Comparison of ENCODE assay signal across 8 mouse cellular contexts in genomic region chr14:37165266-37165926, GRCm38 (mm10). TPM values are rescaled to one million over a fixed set of nuclear protein-coding genes. Genes with fewer than 3 reads are reported as not detected.
DNase-seq lines count a peak whose midpoint lies in the region; ATAC-seq lines count a peak whose summit lies in the region.

No protein-coding gene starts in this region.

- H3K9ac ChIP-seq in midbrain, embryonic 12.5 days (replicated peaks) = no peak overlapping the region
- no peak overlapping the region for H3K9ac ChIP-seq in midbrain, embryonic 11.5 days (ENCODE audit: low read length)
- no peak overlapping the region for H3K9ac ChIP-seq in forebrain, embryonic 16.5 days (replicated peaks; ENCODE audit: low read depth, low read length)
- no peak overlapping the region for H3K9ac ChIP-seq in liver, embryonic 13.5 days

- DNase-seq in cerebellum, adult 9-10 months = peak; percentile 9
- DNase-seq in midbrain, embryonic 11.5 days (ENCODE audit: low spot score, missing footprints) = no peak
- DNase-seq in T-cell, adult 2 months (ENCODE audit: low spot score) = peak; percentile 3
- peak; percentile 21 for DNase-seq in liver, embryonic 13.5 days
- DNase-seq in frontal cortex, postnatal 25 days (ENCODE audit: low spot score in 2 of 2) = no peak

- no peaks in the 10 kb centered on the region for H3K4me1 ChIP-seq in midbrain, embryonic 12.5 days
- H3K4me1 ChIP-seq in midbrain, embryonic 11.5 days (ENCODE audit: control insufficient read depth, insufficient read depth, low read length) = no peaks in the 10 kb centered on the region
- H3K4me1 ChIP-seq in forebrain, embryonic 16.5 days (replicated peaks; ENCODE audit: control insufficient read depth, insufficient read depth, low read length) = no peaks in the 10 kb centered on the region
- peaks cover 36% of the 10 kb centered on the region for H3K4me1 ChIP-seq in liver, embryonic 13.5 days (replicated peaks)

- H3K9me3 ChIP-seq in midbrain, embryonic 12.5 days = no peaks in the 10 kb centered on the region
- no peaks in the 10 kb centered on the region for H3K9me3 ChIP-seq in midbrain, embryonic 11.5 days (ENCODE audit: control insufficient read depth, low read length)
- H3K9me3 ChIP-seq in forebrain, embryonic 16.5 days (ENCODE audit: control insufficient read depth, low read length) = no peaks in the 10 kb centered on the region
- H3K9me3 ChIP-seq in liver, embryonic 13.5 days (replicated peaks) = no peaks in the 10 kb centered on the region

- no peak for ATAC-seq in cerebellum, adult (ENCODE audit: insufficient number of reproducible peaks, low FRiP score, low TSS enrichment)
- 0 out of 2 replicates have a peak, but pooled peaks have one; percentile 38 for ATAC-seq in midbrain, embryonic 12.5 days (ENCODE audit: low FRiP score, low read depth)
- ATAC-seq in midbrain, embryonic 11.5 days (ENCODE audit: low FRiP score) = no peak
- peak; percentile 67; the same call in 1 of the 2 replicates for ATAC-seq in forebrain, embryonic 16.5 days
- peak; percentile 18; the same call in 1 of the 2 replicates for ATAC-seq in liver, embryonic 13.5 days (ENCODE audit: low read depth)

- H3K27ac ChIP-seq in midbrain, embryonic 12.5 days (replicated peaks) = no peak overlapping the region
- no peak overlapping the region for H3K27ac ChIP-seq in midbrain, embryonic 11.5 days (ENCODE audit: low read depth, low read length)
- no peak overlapping the region for H3K27ac ChIP-seq in forebrain, embryonic 16.5 days (ENCODE audit: low read length)
- peak overlapping the region; percentile 93 for H3K27ac ChIP-seq in liver, embryonic 13.5 days

- no peak overlapping the region for H3K4me3 ChIP-seq in midbrain, embryonic 12.5 days
- no peak overlapping the region for H3K4me3 ChIP-seq in midbrain, embryonic 11.5 days (ENCODE audit: low read depth, low read length)
- no peak overlapping the region for H3K4me3 ChIP-seq in forebrain, embryonic 16.5 days (replicated peaks; ENCODE audit: low read length)
- H3K4me3 ChIP-seq in liver, embryonic 13.5 days (replicated peaks) = no peak overlapping the region

- no peaks in the 10 kb centered on the region for H3K27me3 ChIP-seq in midbrain, embryonic 12.5 days
- no peaks in the 10 kb centered on the region for H3K27me3 ChIP-seq in midbrain, embryonic 11.5 days (ENCODE audit: control insufficient read depth, insufficient read depth, low read length)
- H3K27me3 ChIP-seq in forebrain, embryonic 16.5 days (replicated peaks; ENCODE audit: control insufficient read depth, insufficient read depth, low read length) = no peaks in the 10 kb centered on the region
- H3K27me3 ChIP-seq in liver, embryonic 13.5 days = no peaks in the 10 kb centered on the region

- H3K36me3 ChIP-seq in midbrain, embryonic 12.5 days = no peaks in the 10 kb centered on the region
- H3K36me3 ChIP-seq in midbrain, embryonic 11.5 days (ENCODE audit: control insufficient read depth, insufficient read depth, low read length) = no peaks in the 10 kb centered on the region
- no peaks in the 10 kb centered on the region for H3K36me3 ChIP-seq in forebrain, embryonic 16.5 days (ENCODE audit: control insufficient read depth, insufficient read depth)
- H3K36me3 ChIP-seq in liver, embryonic 13.5 days = no peaks in the 10 kb centered on the region

- no peak overlapping the region for H3K4me2 ChIP-seq in midbrain, embryonic 12.5 days (replicated peaks)
- H3K4me2 ChIP-seq in midbrain, embryonic 11.5 days = no peak overlapping the region
- H3K4me2 ChIP-seq in forebrain, embryonic 16.5 days (ENCODE audit: low read length) = no peak overlapping the region
- H3K4me2 ChIP-seq in liver, embryonic 13.5 days = no peak overlapping the region

- 68% methylated on average over 1 of the region's 1 CpGs for WGBS in midbrain, embryonic 12.5 days
- WGBS in midbrain, embryonic 11.5 days = 76% methylated on average over 1 of the region's 1 CpGs
- WGBS in forebrain, embryonic 16.5 days = 52% methylated on average over 1 of the region's 1 CpGs
- 38% methylated on average over 1 of the region's 1 CpGs for WGBS in liver, embryonic 13.5 days (ENCODE audit: insufficient replicate concordance)

RNA-seq across cellular contexts. Expression of gene Ghitm, which starts 30.3 kb away (rescaled TPM):
- polyA plus RNA-seq in midbrain, embryonic 12.5 days (2016; fragmentation: Nextera tagmentation; extraction: Ambion mirVana) = 183 and 196 TPM in 2 replicates
- polyA plus RNA-seq in midbrain, embryonic 11.5 days (2014; fragmentation: Nextera tagmentation; extraction: Ambion mirVana) = 213 and 220 TPM in 2 replicates
- polyA plus RNA-seq in forebrain, embryonic 16.5 days (2015; fragmentation: Nextera tagmentation; extraction: Ambion mirVana) = 188 and 221 TPM in 2 replicates
- 265 and 293 TPM in 2 replicates for polyA plus RNA-seq in liver, embryonic 13.5 days (2015; fragmentation: Nextera tagmentation; extraction: Ambion mirVana)

RNA-seq across cellular contexts. Expression of gene 2610528A11Rik, which starts 51.6 kb away (rescaled TPM):
- polyA plus RNA-seq in midbrain, embryonic 12.5 days (2016; fragmentation: Nextera tagmentation; extraction: Ambion mirVana) = not detected in 2 replicates
- polyA plus RNA-seq in midbrain, embryonic 11.5 days (2014; fragmentation: Nextera tagmentation; extraction: Ambion mirVana) = 0.32 TPM in 1 of 2 replicates, not detected in the other
- polyA plus RNA-seq in forebrain, embryonic 16.5 days (2015; fragmentation: Nextera tagmentation; extraction: Ambion mirVana) = 0.37 TPM in 1 of 2 replicates, not detected in the other
- 0.18 and 0.30 TPM in 2 replicates for polyA plus RNA-seq in liver, embryonic 13.5 days (2015; fragmentation: Nextera tagmentation; extraction: Ambion mirVana)

Comparison
In these comparisons a context has a peak if more than half of its experiments do, and no peak if none do; other contexts are left out.
1. ATAC-seq: peak in midbrain, embryonic 12.5 days (single experiment), forebrain, embryonic 16.5 days (single experiment) and liver, embryonic 13.5 days (single experiment); none in cerebellum, adult (single experiment) and midbrain, embryonic 11.5 days (single experiment).
2. DNase-seq: peak in cerebellum, adult 9-10 months (single experiment), T-cell, adult 2 months (single experiment) and liver, embryonic 13.5 days (single experiment); none in midbrain, embryonic 11.5 days (single experiment) and frontal cortex, postnatal 25 days (0 of 2).